Mouse (Mus musculus): Measurements from ENCODE around the gene Large1.
"Not testable (repeated sequence)": the region's sequence is repeated elsewhere in the genome, so short reads cannot be mapped to it uniquely, and the experiment has no call there.

Gene Large1

DNA sequence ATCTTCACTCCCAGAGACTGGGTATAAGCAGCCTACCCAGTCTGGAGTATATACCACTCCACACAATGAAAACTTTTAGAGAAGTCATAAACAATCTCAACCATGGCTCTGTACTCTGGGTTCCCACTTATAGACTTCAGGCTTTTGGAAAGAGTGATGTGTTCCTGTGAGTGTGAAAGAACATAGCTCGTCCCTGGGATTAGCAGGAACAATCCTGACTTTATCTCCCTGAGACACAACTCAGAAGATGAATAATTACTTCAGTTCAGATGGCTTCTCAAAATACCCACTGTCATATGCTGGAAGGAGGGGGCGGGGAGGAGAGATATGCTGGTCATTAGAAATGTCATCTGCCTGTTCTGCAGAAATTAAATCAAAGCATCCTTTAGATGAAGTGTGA is 192.4 kb downstream of the Large1 start:
- no peak for DNase-seq

GRCm38 (mm10) chr8:73147236-73147635 is 206.1 kb downstream of the Large1 start:
- no peak for DNase-seq

- no peak for DNase-seq
These were observed 210.5 kb downstream of the Large1 start for GRCm38 (mm10) chr8:73142660-73143395.

GRCm38 (mm10) chr8:73135397-73135796 is 217.9 kb downstream of the Large1 start:
- no peak for DNase-seq

DNA sequence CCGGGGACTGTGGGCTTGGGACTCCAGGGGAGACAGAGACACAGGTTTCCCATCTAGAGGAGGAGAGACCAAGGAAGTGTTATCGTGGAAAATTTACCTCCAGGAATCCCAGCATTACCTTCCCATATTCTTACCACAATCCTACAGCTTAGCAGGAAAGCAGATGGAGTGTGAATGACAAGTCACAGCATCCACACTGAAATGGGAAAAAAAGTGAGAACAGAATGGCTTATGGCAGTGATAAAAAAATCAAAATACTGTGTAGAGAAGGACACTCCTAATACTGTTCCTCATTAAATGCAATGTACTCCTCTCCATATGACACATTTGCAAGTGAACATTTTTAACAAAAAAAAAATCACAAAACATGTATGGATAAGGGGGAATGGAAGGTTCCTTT is 221.3 kb downstream of the Large1 start:
- DNase-seq, result no peak

GRCm38 (mm10) chr8:73123864-73124499 is 229.4 kb downstream of the Large1 start:
- no peak for DNase-seq

DNA sequence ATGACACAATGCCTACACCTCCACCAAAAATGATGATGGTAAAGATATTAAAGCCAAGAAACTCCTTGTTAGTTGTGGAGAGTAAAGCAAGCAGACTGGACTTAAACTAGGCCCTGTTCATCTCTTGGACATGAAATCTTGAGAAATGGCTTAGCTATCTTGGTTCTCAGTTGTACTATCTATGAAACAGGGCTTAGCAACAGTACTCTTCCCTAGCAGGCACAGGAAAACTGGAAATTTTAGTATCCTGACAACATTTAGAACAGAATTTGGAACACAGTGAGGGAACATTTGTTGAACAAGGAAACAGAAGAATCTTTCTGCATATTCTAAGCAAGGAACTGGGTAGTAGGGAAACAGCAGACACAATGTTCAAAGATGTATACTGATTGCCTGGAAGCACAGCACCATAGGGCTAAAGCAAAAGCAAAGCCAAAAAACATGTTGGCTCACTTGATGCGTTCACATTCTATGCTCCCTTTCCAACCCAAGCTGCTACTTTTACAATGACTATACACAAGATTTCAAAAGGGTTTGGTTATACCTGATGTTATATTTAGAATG is 240.9 kb downstream of the Large1 start:
- DNase-seq, result no peak

DNA sequence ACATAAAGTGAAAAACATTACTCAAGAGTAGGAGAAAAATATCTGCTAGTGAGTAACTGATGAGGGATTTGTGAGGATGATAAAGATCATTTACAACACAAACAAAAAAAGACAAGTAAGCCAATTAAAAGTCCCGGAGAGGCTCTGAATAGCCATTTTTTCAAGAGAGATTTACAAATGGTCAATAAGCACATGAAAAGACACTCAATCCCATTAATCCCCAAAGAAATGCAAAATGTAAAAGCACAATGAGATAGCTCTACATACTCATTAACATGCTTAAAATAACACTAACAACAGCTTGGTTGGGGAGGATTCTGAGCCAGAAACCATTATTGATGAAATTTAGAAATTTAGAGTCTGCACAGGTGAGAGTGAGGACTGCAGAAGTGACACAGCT is 249.3 kb downstream of the Large1 start:
- no peak for DNase-seq

DNA sequence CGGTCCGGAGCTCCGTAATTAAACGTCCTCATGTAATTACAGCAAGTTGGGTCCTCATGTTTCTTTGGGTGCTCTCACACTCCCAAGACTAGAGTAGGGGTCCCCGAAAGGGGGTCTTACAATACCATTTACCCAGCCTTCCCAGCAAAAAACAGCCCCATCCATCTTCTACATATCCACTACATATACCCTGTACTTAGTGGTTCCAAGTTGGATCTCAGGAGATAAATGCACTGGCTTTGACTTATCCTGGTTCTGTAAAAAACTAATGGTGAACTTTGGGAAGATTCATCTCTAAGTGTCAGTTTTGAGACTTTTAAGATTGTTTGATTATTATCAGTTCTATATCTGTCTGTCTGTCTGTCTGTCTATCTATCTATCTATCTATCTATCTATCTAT is 252.3 kb downstream of the Large1 start:
- DNase-seq, result no peak

DNA sequence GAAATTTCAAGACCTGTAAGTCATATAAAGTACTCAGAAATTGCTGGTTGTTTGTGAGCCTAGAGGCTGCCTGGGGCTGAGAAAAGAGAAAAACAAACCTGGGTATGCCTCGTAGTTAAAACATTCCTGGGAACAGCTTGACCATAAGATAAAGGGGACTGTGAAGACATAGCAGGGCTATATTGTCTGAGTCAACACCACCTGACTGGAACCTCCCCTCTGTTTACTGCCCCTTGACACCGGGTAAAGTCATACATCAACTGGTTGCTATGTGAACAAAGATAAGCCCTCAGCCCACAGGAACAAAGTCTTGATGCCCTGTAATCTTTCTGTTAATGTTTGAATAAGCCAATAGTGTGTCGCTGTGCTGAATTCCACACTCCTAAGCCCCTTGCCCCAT is 252.7 kb downstream of the Large1 start:
- not testable (repeated sequence) for DNase-seq

DNA sequence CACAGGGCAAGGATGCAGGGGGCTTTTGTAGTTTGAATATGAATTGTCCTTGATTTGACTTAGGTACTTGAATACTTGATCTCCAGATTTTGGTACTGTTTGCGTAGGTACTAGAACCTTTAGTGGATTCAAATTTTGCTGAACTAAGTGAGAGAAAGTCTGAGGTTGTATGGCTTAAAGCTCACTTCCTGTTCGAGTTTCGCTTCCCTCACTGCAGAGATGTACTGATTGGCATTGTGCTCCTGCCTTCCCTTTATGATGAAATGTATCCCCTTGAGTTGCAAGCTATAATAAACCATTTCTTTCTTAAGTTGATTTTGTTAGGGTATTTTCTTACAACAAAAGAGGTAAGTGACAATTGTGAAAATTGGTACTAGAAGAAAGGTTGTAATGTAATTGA is 253.8 kb downstream of the Large1 start:
- no peak for DNase-seq

- no peak for DNase-seq
These were observed 256.4 kb downstream of the Large1 start for GRCm38 (mm10) chr8:73096952-73097351.

- DNase-seq, result not testable (repeated sequence)
These were observed 275.6 kb downstream of the Large1 start for GRCm38 (mm10) chr8:73077746-73078145.

- no peak for DNase-seq
These were observed 291.9 kb downstream of the Large1 start for GRCm38 (mm10) chr8:73061410-73061809.

DNA sequence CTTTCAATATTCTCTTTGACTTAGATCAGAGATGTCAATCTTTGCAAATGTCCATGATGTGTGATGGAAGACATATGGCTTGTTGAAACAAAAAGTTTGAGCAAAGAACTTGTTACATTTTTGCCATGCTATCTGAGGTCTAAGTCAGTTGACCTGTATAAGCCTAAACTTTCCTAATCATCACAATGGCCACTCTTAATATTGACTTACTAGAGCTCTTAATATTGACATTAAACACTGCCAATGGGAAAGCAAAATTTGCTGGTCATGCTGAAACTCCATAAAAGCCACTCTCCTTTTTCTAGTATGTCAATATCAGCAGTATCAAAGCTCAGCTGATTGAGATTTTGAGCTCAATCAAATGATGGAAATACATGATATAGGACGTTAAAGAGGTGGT is 298.6 kb downstream of the Large1 start:
- DNase-seq, result no peak

DNA sequence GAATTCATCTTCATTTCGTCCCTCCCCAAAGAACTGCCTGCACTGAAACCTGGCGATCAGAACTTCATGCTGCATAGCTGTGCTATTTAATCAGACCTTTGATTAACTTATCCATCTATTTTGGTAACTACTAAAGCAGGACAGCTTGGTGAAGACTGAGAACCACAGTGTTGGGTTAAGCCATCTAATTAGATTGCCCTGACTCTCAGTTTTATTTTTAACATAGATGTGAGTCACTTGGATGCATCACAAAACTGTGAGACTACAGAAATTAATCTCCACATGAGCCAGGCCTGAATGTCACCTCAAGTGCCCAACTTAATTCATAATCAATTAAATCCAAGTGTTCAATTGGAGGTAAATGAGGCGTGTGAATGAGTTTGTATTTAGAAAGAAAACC is 299.5 kb downstream of the Large1 start:
- DNase-seq, result no peak

DNA sequence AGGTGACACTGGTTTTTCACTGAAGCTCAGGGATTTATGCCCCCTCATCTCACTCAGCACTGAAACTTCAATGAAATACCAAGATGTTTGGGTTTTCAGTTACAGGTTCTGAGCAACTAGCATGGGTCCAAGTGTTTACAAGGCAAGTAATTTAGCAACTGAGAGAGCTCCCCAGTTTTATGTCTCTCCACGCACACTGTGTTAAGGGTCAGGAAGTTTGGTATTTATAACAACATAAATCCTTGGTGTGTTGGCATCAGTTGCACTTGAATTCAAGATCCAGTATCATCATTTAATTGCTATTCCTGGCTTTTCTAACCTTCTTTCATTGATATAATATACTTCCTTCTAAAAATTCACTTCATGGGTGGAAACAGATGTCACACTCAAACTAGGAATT is 300.9 kb downstream of the Large1 start:
- no peak for DNase-seq

- no peak for DNase-seq
These were observed 305.2 kb downstream of the Large1 start for GRCm38 (mm10) chr8:73048136-73048535.

GRCm38 (mm10) chr8:73029787-73030186 is 323.6 kb downstream of the Large1 start:
- DNase-seq, result no peak

- no peak for DNase-seq
These were observed 335.1 kb downstream of the Large1 start for GRCm38 (mm10) chr8:73018241-73018640.

DNA sequence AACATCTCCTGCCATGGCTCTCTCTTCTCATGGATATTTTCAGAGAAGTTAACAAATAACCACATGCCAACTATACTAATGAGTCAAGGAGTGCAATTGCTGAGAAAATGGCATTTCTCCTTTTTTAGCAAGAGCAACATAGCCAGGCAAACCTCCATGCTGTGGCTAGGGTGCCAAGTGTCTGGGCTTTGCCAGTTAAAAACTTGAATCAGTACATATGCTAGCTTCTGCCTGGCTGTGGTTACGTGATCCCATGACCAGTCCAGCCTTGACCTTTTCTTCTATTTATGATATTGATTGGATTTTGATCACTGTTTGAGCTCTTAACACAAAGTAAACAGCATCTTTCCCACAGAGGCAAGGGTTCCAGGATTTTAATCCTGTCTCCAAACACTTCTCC is 335.7 kb downstream of the Large1 start:
- no peak for DNase-seq

- DNase-seq, result no peak
These were observed 337.0 kb downstream of the Large1 start for GRCm38 (mm10) chr8:73016303-73016702.

DNA sequence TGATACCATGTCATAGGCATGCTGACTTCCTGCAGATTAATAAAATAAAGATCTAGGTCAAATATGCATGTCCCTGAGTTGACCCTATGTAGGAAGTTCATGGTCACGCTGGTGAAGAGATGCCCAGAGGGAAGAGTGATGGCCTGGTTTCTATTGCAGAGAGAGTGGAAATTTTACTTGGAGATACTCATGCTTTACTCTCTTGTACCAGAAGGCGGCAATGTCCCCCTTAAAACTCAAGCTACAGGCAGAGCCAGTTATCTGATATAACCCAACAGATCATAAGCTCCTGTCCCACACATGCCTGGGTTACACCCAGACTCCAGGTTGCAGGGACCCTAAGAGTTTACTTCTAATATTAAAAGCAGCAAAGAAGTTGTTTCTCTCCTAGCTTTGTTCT is 345.9 kb downstream of the Large1 start:
- no peak for DNase-seq

DNA sequence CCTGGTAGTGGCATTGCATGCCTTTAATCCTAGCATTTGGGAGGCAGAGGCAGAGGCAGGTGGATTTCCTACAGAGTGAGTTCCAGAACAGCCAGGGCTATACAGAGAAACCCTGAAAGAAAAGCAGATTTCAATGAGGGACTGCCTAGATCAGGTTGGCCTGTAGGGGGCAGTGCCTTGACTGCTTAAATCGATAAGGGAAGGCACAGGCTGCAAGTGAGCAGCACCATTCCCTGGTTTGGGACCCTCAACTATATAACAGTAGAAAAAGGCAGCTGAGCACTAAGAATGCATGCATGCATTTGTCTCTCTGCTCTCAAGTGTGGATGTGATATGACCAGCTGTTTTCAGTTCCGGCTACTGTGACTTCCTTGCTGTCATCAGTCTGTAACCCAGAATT is 349.5 kb downstream of the Large1 start:
- DNase-seq, result peak; percentile 14

GRCm38 (mm10) chr8:72993831-72994230 is 359.5 kb downstream of the Large1 start:
- no peak for DNase-seq
